Mouse (Mus musculus) small intestine, adult 2 months (tissue): ENCODE measurements around the gene Tmem106c. TPM values are rescaled to one million over a fixed set of nuclear protein-coding genes. Genes with fewer than 3 reads are reported as not detected.

Experiments used
- H3K27ac ChIP-seq: fragments of 200-500 bp; 2 replicates; pipeline ENCODE4 v1.5.1; 2012; ENCODE audit warnings: low read depth, low read length, control low read depth, inconsistent platforms; ENCODE audit not compliant: insufficient read depth
- H3K27me3 ChIP-seq: fragments of 200-500 bp; 2 replicates; pipeline ENCODE4 v1.6.1; 2012; ENCODE audit warnings: mild to moderate bottlenecking, moderate library complexity, low read length, inconsistent platforms; ENCODE audit not compliant: control insufficient read depth, insufficient read depth
- H3K36me3 ChIP-seq: fragments of 200-500 bp; 2 replicates; pipeline ENCODE4 v1.6.1; 2012; ENCODE audit warnings: mild to moderate bottlenecking, low read length, control low read depth, inconsistent platforms; ENCODE audit not compliant: control insufficient read depth, insufficient read depth
- H3K4me1 ChIP-seq: fragments of 200-500 bp; 2 replicates; pipeline ENCODE4 v1.6.1; 2012; ENCODE audit warnings: low read length, inconsistent platforms, mixed read lengths; ENCODE audit not compliant: control insufficient read depth, insufficient read depth, insufficient read length
- H3K4me3 ChIP-seq: fragments of 200-500 bp; 2 replicates; pipeline ENCODE4 v1.5.1; 2012; ENCODE audit warnings: low read depth, mild to moderate bottlenecking, control low read depth, inconsistent platforms, low read length, moderate library complexity
- CTCF ChIP-seq: fragments of 200-500 bp; IDR thresholded peaks from 2 replicates; pipeline ENCODE4 v1.5.1; 2012; ENCODE audit warnings: low read depth, mild to moderate bottlenecking, control low read depth, inconsistent platforms, low read length, moderate library complexity, mixed read lengths; ENCODE audit not compliant: insufficient replicate concordance, insufficient read length; ENCODE audit errors: extremely low read depth
- POLR2A ChIP-seq: fragments of 200-500 bp; IDR thresholded peaks from 2 replicates; pipeline ENCODE4 v1.6.1; 2012; ENCODE audit warnings: low read depth, mild to moderate bottlenecking, control low read depth, inconsistent platforms, low read length, moderate library complexity
- WGBS: fragments of 180-500 bp; shearing (Covaris S2); methylation state at CpG from one replicate; pipeline ENCODE4 v1.1.7; 2018; 5-methylcytosine and 5-hydroxymethylcytosine counted together
- polyA plus RNA-seq: library from polyadenylated mRNA; depleted of rRNA; stranded (reverse); fragments of >200 nt; gene quantifications from 2 replicates; pipeline ENCODE4 v1.2.3, GENCODE M21; 2012

Gene Tmem106c
- polyA plus RNA-seq, 1 experiment: 8.6 TPM

DNA sequence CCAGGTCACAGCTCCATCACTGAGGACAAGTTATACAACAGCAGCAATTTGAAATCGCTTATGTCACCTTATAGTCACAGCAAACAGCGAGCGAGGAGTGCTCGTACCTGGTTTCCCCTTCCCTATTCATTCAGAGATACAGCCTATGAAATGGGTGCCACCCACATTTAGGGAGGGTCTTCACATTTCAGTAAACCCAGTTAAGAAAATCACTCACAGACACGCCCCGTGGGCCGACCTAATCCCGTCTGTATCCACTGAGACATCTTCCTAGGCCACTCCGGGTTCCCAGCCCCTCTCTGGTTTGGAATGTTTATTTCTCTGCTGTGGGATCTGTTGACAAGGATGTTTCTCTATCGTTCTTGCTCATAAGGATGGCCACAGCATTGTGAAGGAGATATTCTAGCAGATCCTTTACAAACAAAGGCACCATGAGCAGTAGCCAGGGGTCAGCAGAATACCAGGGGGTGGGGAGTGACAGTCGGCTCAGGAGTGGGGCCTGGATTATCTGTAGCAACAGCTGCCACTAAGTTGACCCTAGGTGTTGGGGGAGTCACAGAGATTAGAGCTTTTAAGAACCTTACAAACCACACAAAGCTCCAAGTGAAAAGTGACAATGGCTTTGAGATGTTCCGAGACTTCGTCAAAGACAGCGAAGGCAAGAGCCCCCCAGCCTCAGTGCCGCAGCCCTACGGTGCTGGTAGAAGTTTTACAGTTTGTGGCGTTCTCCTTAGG lies 1.5 kb downstream of the Tmem106c start:
- no peak overlapping the region for H3K27ac ChIP-seq
- TF ChIP-seq POLR2A (no peak), CTCF (no peak)
- no peaks in the 10 kb centered on the region; the same call in 1 of the 2 replicates for H3K4me1 ChIP-seq
- no peaks in the 10 kb centered on the region for H3K36me3 ChIP-seq
- H3K4me3 ChIP-seq: no peak overlapping the region
- WGBS: 89% methylated on average over 17 of the region's 17 CpGs
- no peaks in the 10 kb centered on the region for H3K27me3 ChIP-seq

DNA sequence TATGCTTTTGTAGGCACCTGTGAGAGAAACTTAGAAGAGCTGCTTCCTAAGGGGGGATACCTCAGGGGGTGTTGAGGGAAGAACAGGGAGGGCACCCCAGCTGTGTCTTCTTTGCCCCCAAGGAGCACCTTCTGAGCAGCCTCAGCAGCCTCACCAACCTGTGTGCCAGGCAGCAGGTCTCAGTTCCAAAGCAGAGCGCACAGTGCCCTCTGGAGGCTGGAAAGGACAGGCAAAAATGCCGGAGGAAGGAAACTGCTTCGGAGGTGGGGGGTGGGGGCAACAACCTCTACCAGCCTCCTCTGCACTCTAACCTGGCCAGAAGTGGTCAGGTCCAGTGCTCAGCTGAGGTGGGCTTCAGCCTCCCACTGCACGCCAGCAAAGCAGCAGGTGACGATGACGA lies 6.3 kb downstream of the Tmem106c start:
- Histone ChIP-seq H3K27me3 (no peaks in the 10 kb centered on the region), H3K4me1 (no peaks in the 10 kb centered on the region), H3K36me3 (no peaks in the 10 kb centered on the region), H3K4me3 (no peak overlapping the region), H3K27ac (no peak overlapping the region)
- 51% methylated on average over 6 of the region's 6 CpGs for WGBS
- TF ChIP-seq CTCF (peak; percentile 64; the same call in 1 of the 2 replicates), POLR2A (no peak)

DNA sequence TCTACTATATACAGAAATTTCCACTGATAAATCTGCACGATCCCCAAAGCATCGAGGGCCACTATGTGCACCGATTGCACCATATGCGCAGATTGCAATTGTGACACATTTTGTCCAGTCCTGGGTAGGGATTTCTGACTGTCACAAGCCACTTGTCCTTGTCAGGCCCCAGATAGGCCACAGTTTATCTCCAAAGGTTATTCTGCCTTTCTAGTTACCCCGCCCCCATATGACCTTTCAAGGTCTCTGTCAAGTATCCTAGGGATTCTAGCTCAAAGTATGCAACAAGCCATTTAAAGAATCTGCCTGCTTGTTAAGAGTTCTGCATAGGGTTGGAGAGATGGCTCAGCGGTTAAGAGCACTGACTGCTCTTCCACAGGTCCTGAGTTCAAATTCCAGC lies 8.6 kb downstream of the Tmem106c start:
- no peak overlapping the region for H3K27ac ChIP-seq
- no peak for TF ChIP-seq POLR2A
- TF ChIP-seq CTCF: no peak
- 86% methylated on average over 6 of the region's 6 CpGs for WGBS
- H3K36me3 ChIP-seq: no peaks in the 10 kb centered on the region
- H3K4me1 ChIP-seq: no peaks in the 10 kb centered on the region
- no peaks in the 10 kb centered on the region for H3K27me3 ChIP-seq
- no peak overlapping the region for H3K4me3 ChIP-seq

DNA sequence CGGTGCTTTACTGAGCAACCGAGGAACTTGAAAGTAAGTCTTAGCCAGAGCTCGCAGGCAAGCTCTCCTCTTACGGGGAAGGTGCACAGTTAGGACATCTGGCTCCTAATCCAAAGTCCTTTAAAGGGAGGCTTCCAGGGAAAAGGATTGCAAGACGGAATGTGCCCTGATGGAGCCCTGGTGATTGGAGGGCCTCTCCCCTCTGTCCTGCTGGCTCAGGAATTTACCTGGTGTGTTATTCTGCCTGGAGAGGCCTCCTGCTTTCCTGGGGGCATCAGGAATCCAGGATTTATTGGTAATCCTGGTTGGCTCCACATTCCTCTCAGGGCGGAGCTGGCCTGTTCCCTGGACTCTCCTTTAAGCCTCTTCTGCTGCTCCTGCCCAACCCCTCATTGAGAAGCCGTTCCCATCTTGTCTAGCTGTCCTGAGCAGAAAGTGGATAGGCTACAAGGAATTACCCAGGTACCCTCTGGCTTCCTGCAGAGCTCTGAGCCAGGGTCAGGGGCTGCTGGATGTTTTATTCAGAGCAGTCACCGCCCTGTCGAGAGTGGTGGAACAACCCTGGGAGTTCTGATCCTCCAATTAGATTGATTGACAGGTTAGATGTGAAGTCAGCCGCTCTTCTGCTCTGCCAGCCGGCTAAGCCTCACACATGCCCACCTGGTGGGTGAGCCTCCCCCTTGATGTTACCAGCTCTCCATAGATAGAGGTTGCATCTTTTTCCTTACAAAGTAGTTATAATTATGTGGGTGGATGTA lies 9.4 kb downstream of the Tmem106c start:
- TF ChIP-seq POLR2A (no peak), CTCF (no peak)
- H3K36me3 ChIP-seq: no peaks in the 10 kb centered on the region
- H3K4me1 ChIP-seq: no peaks in the 10 kb centered on the region
- no peaks in the 10 kb centered on the region for H3K27me3 ChIP-seq
- no peak overlapping the region for H3K27ac ChIP-seq
- H3K4me3 ChIP-seq: no peak overlapping the region
- 41% methylated on average over 11 of the region's 11 CpGs for WGBS

DNA sequence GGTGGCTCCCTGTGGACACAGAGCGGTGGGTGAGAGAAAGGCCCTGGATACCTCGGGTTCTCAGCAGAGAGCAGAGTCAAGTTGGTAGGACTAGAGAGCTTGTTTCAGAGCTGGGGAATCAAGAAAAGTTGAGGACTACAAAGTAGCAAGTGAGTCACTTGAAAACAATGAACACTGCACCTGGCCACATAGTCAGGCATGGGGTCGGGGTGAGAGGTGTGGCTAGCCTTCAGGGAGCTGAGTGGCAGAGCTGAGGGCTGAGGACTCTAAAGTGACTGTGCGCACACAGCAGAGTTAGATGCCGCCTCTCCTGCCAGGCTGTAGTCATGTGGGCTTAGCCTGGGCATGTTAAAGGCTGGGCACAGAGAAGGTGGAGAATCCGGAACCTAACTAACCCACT lies 17.6 kb downstream of the Tmem106c start:
- Histone ChIP-seq H3K36me3 (no peaks in the 10 kb centered on the region), H3K27me3 (no peaks in the 10 kb centered on the region), H3K4me1 (no peaks in the 10 kb centered on the region), H3K4me3 (no peak overlapping the region), H3K27ac (no peak overlapping the region)
- no peak for TF ChIP-seq POLR2A
- no peak for TF ChIP-seq CTCF
- 70% methylated on average over 6 of the region's 6 CpGs for WGBS

DNA sequence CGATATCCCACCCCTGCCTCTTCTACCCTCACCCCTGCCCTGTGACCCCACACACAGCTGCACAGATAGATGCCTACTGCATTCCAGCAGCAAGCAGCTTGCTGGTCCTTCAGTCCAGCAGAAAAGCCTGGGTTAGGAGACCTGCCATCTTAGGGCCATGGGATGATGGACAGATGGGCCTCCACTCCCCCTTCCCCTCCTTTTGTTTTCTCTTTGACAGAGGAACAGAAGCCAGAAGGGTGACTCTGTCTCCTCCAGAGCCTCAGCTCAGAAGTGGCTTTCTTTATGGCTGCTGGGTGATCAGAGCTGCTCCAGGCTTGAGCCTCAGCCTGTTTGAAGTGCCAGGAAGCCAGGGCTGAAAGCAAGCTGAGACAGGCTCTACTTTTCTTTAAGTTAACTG lies 25.5 kb downstream of the Tmem106c start:
- Histone ChIP-seq H3K36me3 (no peaks in the 10 kb centered on the region), H3K4me3 (no peak overlapping the region), H3K4me1 (no peaks in the 10 kb centered on the region; the same call in 1 of the 2 replicates), H3K27me3 (no peaks in the 10 kb centered on the region), H3K27ac (no peak overlapping the region)
- WGBS: 74% methylated on average over 1 of the region's 1 CpGs
- no peak for TF ChIP-seq POLR2A
- TF ChIP-seq CTCF: no peak

DNA sequence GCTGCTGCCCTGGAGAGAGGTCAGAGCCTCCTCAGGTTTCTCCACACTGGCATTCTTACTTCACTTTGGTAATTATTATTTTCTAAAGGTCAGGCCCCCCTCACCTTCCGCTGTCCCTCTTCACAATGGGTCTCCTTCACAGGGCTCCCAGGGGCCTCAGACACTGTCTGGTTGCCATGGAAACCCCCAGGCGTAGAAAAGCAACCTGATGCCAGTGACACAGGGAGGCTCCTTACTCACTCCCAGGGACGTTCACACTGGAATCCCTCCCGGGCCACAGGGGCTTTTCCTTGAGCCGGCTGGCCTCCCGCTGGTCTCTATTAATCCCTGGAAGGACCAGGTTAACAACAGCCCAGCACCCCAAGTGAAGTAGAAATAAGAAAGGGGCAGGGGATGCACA lies 26.1 kb downstream of the Tmem106c start:
- Histone ChIP-seq H3K36me3 (no peaks in the 10 kb centered on the region), H3K4me1 (no peaks in the 10 kb centered on the region; the same call in 1 of the 2 replicates), H3K27ac (no peak overlapping the region), H3K27me3 (no peaks in the 10 kb centered on the region), H3K4me3 (no peak overlapping the region)
- TF ChIP-seq POLR2A (no peak), CTCF (no peak)
- WGBS: 19% methylated on average over 6 of the region's 6 CpGs
